Mouse (Mus musculus) neural tube, embryonic 11.5 days (tissue): ENCODE results near the gene Susd1. TPM values are rescaled to one million over a fixed set of nuclear protein-coding genes. Genes with fewer than 3 reads are reported as not detected.

Source experiments
- ATAC-seq: fragments of 200-750 bp; cut with Nextera tagmentation; 2 replicates; pipeline ENCODE4 v1.8.0; 2017; ENCODE audit warnings: moderate number of reproducible peaks, mild to moderate bottlenecking, moderate TSS enrichment, moderate library complexity; ENCODE audit not compliant: insufficient read depth, low FRiP score, low TSS enrichment
- DNase-seq: peaks from one replicate; pipeline ENCODE4 v3.0.0-alpha.2; 2015; ENCODE audit warnings: low spot score
- H3K27ac ChIP-seq: fragments of 300-500 bp; sonication (generic); 2 replicates; pipeline ENCODE4 v1.5.1; 2014; ENCODE audit warnings: low read depth, mild to moderate bottlenecking, low read length
- H3K27me3 ChIP-seq: fragments of 300-500 bp; sonication (generic); 2 replicates; pipeline ENCODE4 v1.6.1; 2014; ENCODE audit warnings: mild to moderate bottlenecking, low read length, mixed read lengths; ENCODE audit not compliant: control insufficient read depth, insufficient read depth
- H3K36me3 ChIP-seq: fragments of 300-500 bp; sonication (generic); 2 replicates; pipeline ENCODE4 v1.6.1; 2014; ENCODE audit warnings: mild to moderate bottlenecking, low read length, moderate library complexity, mixed read lengths; ENCODE audit not compliant: control insufficient read depth, insufficient read depth
- H3K4me1 ChIP-seq: fragments of 300-500 bp; sonication (generic); 2 replicates; pipeline ENCODE4 v1.6.1; 2014; ENCODE audit warnings: low read length, mixed read lengths; ENCODE audit not compliant: control insufficient read depth, insufficient read depth
- H3K4me2 ChIP-seq: fragments of 300-500 bp; sonication (generic); 2 replicates; pipeline ENCODE4 v1.6.1; 2014; ENCODE audit warnings: low read depth, mild to moderate bottlenecking, moderate library complexity
- H3K4me3 ChIP-seq: fragments of 300-500 bp; sonication (generic); 2 replicates; pipeline ENCODE4 v1.5.1; 2014; ENCODE audit warnings: low read depth, low read length
- H3K9ac ChIP-seq: fragments of 300-500 bp; sonication (generic); 2 replicates; pipeline ENCODE4 v1.6.1; 2014; ENCODE audit warnings: mild to moderate bottlenecking, low read length
- H3K9me3 ChIP-seq: fragments of 300-500 bp; sonication (generic); 2 replicates; pipeline ENCODE4 v1.6.1; 2016; ENCODE audit warnings: low read length; ENCODE audit not compliant: control insufficient read depth
- WGBS: fragments of 180-500 bp; shearing (Covaris S2); extraction: QIAGEN DNeasy Blood & Tissue Kit; methylation state at CpG from one replicate; pipeline ENCODE4 v1.1.7; 2014; 5-methylcytosine and 5-hydroxymethylcytosine counted together
- polyA plus RNA-seq: library from polyadenylated mRNA; unstranded; fragments of >200 nt; fragmentation: Nextera tagmentation; extraction: Ambion mirVana; gene quantifications from 2 replicates; pipeline ENCODE4 v1.2.1, GENCODE M21; 2014

Susd1 gene
- polyA plus RNA-seq, 1 experiment from 2014 or later: 0.81 TPM

- no peak for DNase-seq
- no peak overlapping the region for H3K4me2 ChIP-seq
- H3K4me3 ChIP-seq: no peak overlapping the region
- no peaks in the 10 kb centered on the region for H3K27me3 ChIP-seq
- H3K9ac ChIP-seq: no peak overlapping the region
- ATAC-seq: no peak
- H3K27ac ChIP-seq: no peak overlapping the region
- H3K36me3 ChIP-seq: no peaks in the 10 kb centered on the region
- 92% methylated on average over 9 of the region's 9 CpGs for whole genome bisulfite sequencing
- no peaks in the 10 kb centered on the region for H3K4me1 ChIP-seq
- no peaks in the 10 kb centered on the region for H3K9me3 ChIP-seq
These were observed 102.6 kb downstream of the Susd1 start for GRCm38 (mm10) chr4:59335616-59336438.

DNA sequence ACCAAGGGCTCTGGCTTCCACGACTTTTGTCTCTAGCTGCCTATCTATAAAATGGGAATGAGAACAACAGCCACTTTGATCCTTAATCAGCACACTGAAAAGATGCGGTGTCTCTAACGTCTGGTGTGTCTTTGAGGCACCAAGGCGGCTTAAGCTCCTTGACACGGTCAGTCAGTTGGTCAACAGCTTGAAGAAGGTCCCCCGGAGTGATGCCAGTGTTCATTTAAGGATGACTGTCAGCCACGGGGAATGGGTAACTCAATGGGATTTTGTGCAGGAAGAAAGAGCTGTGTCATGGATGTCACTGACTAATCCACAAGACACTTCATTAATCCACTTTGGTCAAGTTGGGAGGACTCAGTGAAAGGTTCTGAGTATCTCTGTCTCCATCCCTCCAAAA, 103.3 kb downstream of the Susd1 start:
- Histone ChIP-seq H3K4me2 (no peak overlapping the region), H3K9ac (no peak overlapping the region), H3K36me3 (no peaks in the 10 kb centered on the region), H3K9me3 (no peaks in the 10 kb centered on the region), H3K4me1 (no peaks in the 10 kb centered on the region), H3K27ac (no peak overlapping the region), H3K27me3 (no peaks in the 10 kb centered on the region), H3K4me3 (no peak overlapping the region)
- DNase-seq: no peak
- 80% methylated on average over 7 of the region's 7 CpGs for WGBS
- no peak for ATAC-seq

DNA sequence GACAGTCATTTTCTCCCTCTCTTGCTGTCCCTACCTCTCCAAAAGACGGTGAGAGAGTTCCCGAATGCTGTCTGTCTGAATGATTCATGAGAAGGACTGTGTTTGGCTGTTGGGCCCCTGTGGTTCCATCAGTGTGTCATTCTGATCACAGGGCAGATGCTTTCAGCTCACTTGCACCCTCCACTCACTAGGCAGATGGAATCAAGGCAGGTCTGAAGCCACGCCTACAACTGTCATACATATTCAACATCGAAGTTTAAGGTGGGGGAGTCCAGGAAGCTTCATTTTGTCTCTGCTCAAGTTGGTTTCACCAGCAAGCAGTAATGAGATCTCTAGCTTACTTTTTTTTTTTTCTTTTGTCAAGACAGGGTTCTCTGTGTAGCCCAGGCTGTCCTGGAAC, 104.2 kb downstream of the Susd1 start:
- H3K9ac ChIP-seq: no peak overlapping the region
- no peaks in the 10 kb centered on the region for H3K9me3 ChIP-seq
- 89% methylated on average over 4 of the region's 4 CpGs for WGBS
- no peak overlapping the region for H3K4me3 ChIP-seq
- DNase-seq: no peak
- no peaks in the 10 kb centered on the region for H3K4me1 ChIP-seq
- ATAC-seq: no peak
- no peak overlapping the region for H3K27ac ChIP-seq
- H3K27me3 ChIP-seq: no peaks in the 10 kb centered on the region
- H3K4me2 ChIP-seq: no peak overlapping the region
- H3K36me3 ChIP-seq: no peaks in the 10 kb centered on the region

DNA sequence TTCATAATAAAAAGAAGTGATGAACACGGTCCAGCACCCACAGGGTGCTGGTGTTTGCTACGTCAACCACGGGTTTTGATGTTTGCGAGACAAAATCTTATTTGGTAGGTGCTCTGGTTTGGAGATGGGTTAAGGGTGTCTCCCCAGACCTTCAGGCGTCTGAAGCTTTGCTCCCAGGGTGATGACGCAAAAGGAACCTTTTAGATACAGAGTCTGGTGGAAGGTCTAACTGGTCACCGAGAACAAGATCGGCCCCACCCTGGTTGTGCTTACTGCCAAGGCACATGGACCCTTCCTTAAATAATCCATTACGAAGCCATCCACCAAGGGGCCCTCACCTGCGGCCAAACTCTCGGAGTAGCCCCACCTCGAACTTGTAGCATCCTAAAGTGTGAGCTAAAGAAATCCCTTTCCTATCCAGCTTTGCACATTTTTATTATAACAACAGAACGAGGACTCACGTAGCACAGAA, 105.0 kb downstream of the Susd1 start:
- H3K27ac ChIP-seq: no peak overlapping the region
- ATAC-seq: no peak
- no peak overlapping the region for H3K9ac ChIP-seq
- H3K4me1 ChIP-seq: no peaks in the 10 kb centered on the region
- 94% methylated on average over 14 of the region's 14 CpGs for WGBS
- no peak overlapping the region for H3K4me2 ChIP-seq
- H3K4me3 ChIP-seq: no peak overlapping the region
- H3K27me3 ChIP-seq: no peaks in the 10 kb centered on the region
- H3K36me3 ChIP-seq: no peaks in the 10 kb centered on the region
- H3K9me3 ChIP-seq: no peaks in the 10 kb centered on the region
- DNase-seq: no peak

DNA sequence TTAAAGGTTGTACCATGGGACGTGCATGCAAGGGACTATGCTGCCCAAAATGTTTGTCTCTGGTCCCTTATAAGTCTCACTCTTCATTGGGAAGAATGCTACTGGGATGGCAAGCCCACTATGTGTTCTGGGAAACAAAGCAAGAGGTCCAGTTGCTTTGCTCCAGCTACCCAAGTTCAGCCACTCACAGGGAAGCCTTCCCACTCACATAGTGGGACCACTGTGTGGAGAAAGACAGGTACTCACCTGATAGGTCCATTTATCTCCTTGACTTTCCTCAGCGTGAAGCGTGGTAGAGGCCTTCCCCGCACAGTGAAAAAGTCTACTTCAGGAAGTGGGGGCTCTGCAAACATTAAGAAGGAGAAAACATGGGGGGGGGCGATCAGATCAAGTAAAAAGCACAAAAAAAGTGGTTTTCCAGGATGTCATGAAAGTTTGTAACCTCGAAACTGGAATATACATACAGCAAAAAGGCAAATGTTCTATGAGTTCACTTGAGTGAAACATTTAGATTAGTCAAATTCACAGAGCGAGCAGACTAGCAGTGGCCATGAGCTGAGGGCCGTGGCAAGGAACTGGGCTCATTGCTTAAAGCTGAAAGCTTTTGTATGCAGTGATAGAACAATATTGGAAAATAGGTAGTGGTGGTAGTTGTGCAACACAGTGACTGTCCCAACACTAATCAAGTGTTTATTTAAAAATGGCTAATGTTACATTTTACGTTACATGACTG, 105.6 kb downstream of the Susd1 start:
- no peak for ATAC-seq

DNA sequence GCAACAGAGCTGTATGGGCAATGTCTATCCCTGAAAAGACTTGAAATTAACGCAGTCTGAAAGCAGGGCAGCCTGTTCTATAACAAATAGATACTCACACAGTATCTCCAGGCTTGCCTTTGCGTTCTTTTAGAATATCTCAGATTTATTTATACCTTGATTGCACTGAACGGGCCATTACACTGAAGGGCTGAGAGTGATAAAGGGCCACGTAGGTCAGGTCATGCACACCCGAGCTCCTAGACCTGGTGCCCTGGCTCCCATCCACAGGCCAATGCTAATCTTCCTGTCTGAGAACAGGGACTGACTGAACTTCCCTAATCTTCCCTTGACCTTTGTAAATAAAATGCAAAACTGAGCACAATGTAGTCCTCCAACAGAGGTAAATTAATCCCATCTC, 106.3 kb downstream of the Susd1 start:
- Histone ChIP-seq H3K4me3 (no peak overlapping the region), H3K4me2 (no peak overlapping the region), H3K9ac (no peak overlapping the region), H3K36me3 (no peaks in the 10 kb centered on the region), H3K27me3 (no peaks in the 10 kb centered on the region), H3K9me3 (no peaks in the 10 kb centered on the region), H3K27ac (no peak overlapping the region), H3K4me1 (no peaks in the 10 kb centered on the region)
- WGBS: 87% methylated on average over 5 of the region's 5 CpGs
- ATAC-seq: no peak
- DNase-seq: no peak

More for the DNA sequence above, 105.6 kb downstream of the Susd1 start:
- Histone ChIP-seq H3K36me3 (no peaks in the 10 kb centered on the region), H3K27ac (no peak overlapping the region), H3K9ac (no peak overlapping the region), H3K27me3 (no peaks in the 10 kb centered on the region), H3K4me3 (no peak overlapping the region), H3K9me3 (no peaks in the 10 kb centered on the region), H3K4me1 (no peaks in the 10 kb centered on the region), H3K4me2 (no peak overlapping the region)
- DNase-seq: no peak
- WGBS: 89% methylated on average over 9 of the region's 9 CpGs

- ATAC-seq (no peak), DNase-seq (no peak)
- H3K9me3 ChIP-seq: no peaks in the 10 kb centered on the region
- H3K9ac ChIP-seq: no peak overlapping the region
- H3K4me2 ChIP-seq: no peak overlapping the region
- no peaks in the 10 kb centered on the region for H3K36me3 ChIP-seq
- no peaks in the 10 kb centered on the region for H3K27me3 ChIP-seq
- 81% methylated on average over 9 of the region's 9 CpGs for WGBS
- H3K27ac ChIP-seq: no peak overlapping the region
- no peak overlapping the region for H3K4me3 ChIP-seq
- no peaks in the 10 kb centered on the region for H3K4me1 ChIP-seq
These were observed 106.8 kb downstream of the Susd1 start for GRCm38 (mm10) chr4:59331633-59332032.

DNA sequence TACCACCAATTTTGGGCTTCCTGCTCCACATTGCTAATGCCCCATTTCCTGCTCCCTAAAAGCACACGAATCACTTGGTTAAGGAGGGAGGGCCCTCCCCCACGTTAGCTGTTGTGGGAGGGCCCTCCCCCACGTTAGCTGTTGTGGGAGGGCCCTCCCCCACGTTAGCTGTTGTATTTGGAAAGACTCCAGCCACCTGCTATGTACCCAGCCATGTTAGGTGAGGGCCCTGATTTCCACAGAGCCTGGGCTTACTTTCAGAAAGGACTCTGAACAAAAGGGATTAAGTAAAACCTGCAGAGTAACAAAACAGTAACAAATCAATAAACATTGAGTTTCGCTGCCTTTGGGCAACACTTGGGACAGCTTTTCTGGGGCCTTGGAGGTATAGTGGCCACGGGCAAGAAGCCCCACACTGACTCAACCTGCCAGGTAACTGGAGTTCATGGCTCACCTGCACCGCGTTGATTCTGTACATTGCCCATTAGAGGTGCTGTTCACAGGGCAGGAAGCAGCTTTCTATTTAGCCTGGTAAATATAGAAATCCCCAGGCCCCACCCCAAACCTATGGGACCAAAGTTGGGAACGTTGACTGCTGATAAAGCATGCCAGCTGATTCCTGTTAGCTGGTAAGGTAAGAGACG, 107.3 kb downstream of the Susd1 start:
- Histone ChIP-seq H3K4me1 (no peaks in the 10 kb centered on the region), H3K27ac (no peak overlapping the region), H3K9me3 (no peaks in the 10 kb centered on the region), H3K4me2 (no peak overlapping the region), H3K36me3 (no peaks in the 10 kb centered on the region), H3K9ac (no peak overlapping the region), H3K4me3 (no peak overlapping the region), H3K27me3 (no peaks in the 10 kb centered on the region)
- WGBS: 59% methylated on average over 10 of the region's 10 CpGs
- DNase-seq (no peak), ATAC-seq (no peak)
